Mouse (Mus musculus): ENCODE data around the gene Fcgr1. TPM values are rescaled to one million over a fixed set of nuclear protein-coding genes. Genes with fewer than 3 reads are reported as not detected.

The Fcgr1 gene
- polyA plus RNA-seq (2014; fragmentation: Illumina TruSeq; extraction: RNeasy Lipid Tissue Mini Kit (QIAGEN cat#74804); ENCODE audit: low read depth, low replicate concordance), result 2.2 TPM

GRCm38 (mm10) chr3:96293787-96294186 lies at the start of gene Fcgr1:
Gene Fcgr1 (minus strand): TSS chr3:96293969.

GRCm38 (mm10) chr3:96269511-96270474 lies 24.0 kb downstream of the Fcgr1 start, which contains the start of gene Hist2h2bb:
Gene Hist2h2bb (plus strand): TSS chr3:96269752.

GRCm38 (mm10) chr3:96268051-96268775 lies 25.6 kb downstream of the Fcgr1 start, which contains the start of gene Hist2h3b:
Gene Hist2h3b (plus strand): TSS chr3:96268654.

GRCm38 (mm10) chr3:96262979-96263550 lies 30.7 kb downstream of the Fcgr1 start, which contains the start of gene Hist2h4:
Gene Hist2h4 (minus strand): TSS chr3:96263311.

GRCm38 (mm10) chr3:96246427-96246856 lies 47.3 kb downstream of the Fcgr1 start, which contains the start of gene Hist2h3c1:
Gene Hist2h3c1 (plus strand): TSS chr3:96246685.

GRCm38 (mm10) chr3:96245003-96245886 lies 48.5 kb downstream of the Fcgr1 start, which contains the start of gene Hist2h2aa1:
Gene Hist2h2aa1 (plus strand): TSS chr3:96245497.

GRCm38 (mm10) chr3:96239949-96240798 lies 53.6 kb downstream of the Fcgr1 start, which contains the start of gene Hist2h2aa2:
Gene Hist2h2aa2 (minus strand): TSS chr3:96240276.

GRCm38 (mm10) chr3:96238954-96239793 lies 54.6 kb downstream of the Fcgr1 start, which contains the start of gene Hist2h3c2:
Gene Hist2h3c2 (minus strand): TSS chr3:96239127.

Other genes starting within 250 kb of the Fcgr1 start
- gene Vps45, start 235.5 kb downstream of the Fcgr1 start, polyA plus RNA-seq (2014; fragmentation: Illumina TruSeq; extraction: RNeasy Lipid Tissue Mini Kit (QIAGEN cat#74804); ENCODE audit: low read depth, low replicate concordance), result 16.6 TPM
- 26.9 TPM for gene Otud7b, start 189.4 kb downstream of the Fcgr1 start, polyA plus RNA-seq (2014; fragmentation: Illumina TruSeq; extraction: RNeasy Lipid Tissue Mini Kit (QIAGEN cat#74804); ENCODE audit: low read depth, low replicate concordance)
- gene Mtmr11, start 132.0 kb downstream of the Fcgr1 start, polyA plus RNA-seq (2014; fragmentation: Illumina TruSeq; extraction: RNeasy Lipid Tissue Mini Kit (QIAGEN cat#74804); ENCODE audit: low read depth, low replicate concordance), result 4.2 TPM
- gene Sf3b4, start 121.6 kb downstream of the Fcgr1 start, polyA plus RNA-seq (2014; fragmentation: Illumina TruSeq; extraction: RNeasy Lipid Tissue Mini Kit (QIAGEN cat#74804); ENCODE audit: low read depth, low replicate concordance), result 18.5 TPM
- gene Sv2a, start 112.8 kb downstream of the Fcgr1 start, polyA plus RNA-seq (2014; fragmentation: Illumina TruSeq; extraction: RNeasy Lipid Tissue Mini Kit (QIAGEN cat#74804); ENCODE audit: low read depth, low replicate concordance), result 4.0 TPM
- gene Bola1, start 74.3 kb downstream of the Fcgr1 start, polyA plus RNA-seq (2014; fragmentation: Illumina TruSeq; extraction: RNeasy Lipid Tissue Mini Kit (QIAGEN cat#74804); ENCODE audit: low read depth, low replicate concordance), result 32.8 TPM
- not detected for gene Hist2h2ab, start 74.1 kb downstream of the Fcgr1 start, polyA plus RNA-seq (2014; fragmentation: Illumina TruSeq; extraction: RNeasy Lipid Tissue Mini Kit (QIAGEN cat#74804); ENCODE audit: low read depth, low replicate concordance)
- not detected for gene Hist2h2ac, start 73.1 kb downstream of the Fcgr1 start, polyA plus RNA-seq (2014; fragmentation: Illumina TruSeq; extraction: RNeasy Lipid Tissue Mini Kit (QIAGEN cat#74804); ENCODE audit: low read depth, low replicate concordance)
- 10.3 TPM for gene Hist2h2be, start 72.8 kb downstream of the Fcgr1 start, polyA plus RNA-seq (2014; fragmentation: Illumina TruSeq; extraction: RNeasy Lipid Tissue Mini Kit (QIAGEN cat#74804); ENCODE audit: low read depth, low replicate concordance)
- gene Hist2h3c2, start 54.8 kb downstream of the Fcgr1 start, polyA plus RNA-seq (2014; fragmentation: Illumina TruSeq; extraction: RNeasy Lipid Tissue Mini Kit (QIAGEN cat#74804); ENCODE audit: low read depth, low replicate concordance), result 2.9 TPM
- 81.7 TPM for gene Hist2h2aa2, start 53.7 kb downstream of the Fcgr1 start, polyA plus RNA-seq (2014; fragmentation: Illumina TruSeq; extraction: RNeasy Lipid Tissue Mini Kit (QIAGEN cat#74804); ENCODE audit: low read depth, low replicate concordance)
- 9.4 TPM for gene Hist2h2aa1, start 48.5 kb downstream of the Fcgr1 start, polyA plus RNA-seq (2014; fragmentation: Illumina TruSeq; extraction: RNeasy Lipid Tissue Mini Kit (QIAGEN cat#74804); ENCODE audit: low read depth, low replicate concordance)
- gene Hist2h3c1, start 47.3 kb downstream of the Fcgr1 start, polyA plus RNA-seq (2014; fragmentation: Illumina TruSeq; extraction: RNeasy Lipid Tissue Mini Kit (QIAGEN cat#74804); ENCODE audit: low read depth, low replicate concordance), result not detected
- gene Hist2h4, start 30.7 kb downstream of the Fcgr1 start, polyA plus RNA-seq (2014; fragmentation: Illumina TruSeq; extraction: RNeasy Lipid Tissue Mini Kit (QIAGEN cat#74804); ENCODE audit: low read depth, low replicate concordance), result 0.55 TPM
- gene Hist2h3b, start 25.3 kb downstream of the Fcgr1 start, polyA plus RNA-seq (2014; fragmentation: Illumina TruSeq; extraction: RNeasy Lipid Tissue Mini Kit (QIAGEN cat#74804); ENCODE audit: low read depth, low replicate concordance), result not detected
- gene Hist2h2bb, start 24.2 kb downstream of the Fcgr1 start, polyA plus RNA-seq (2014; fragmentation: Illumina TruSeq; extraction: RNeasy Lipid Tissue Mini Kit (QIAGEN cat#74804); ENCODE audit: low read depth, low replicate concordance), result not detected
- not detected for gene BC107364, start 158.3 kb upstream of the Fcgr1 start, polyA plus RNA-seq (2014; fragmentation: Illumina TruSeq; extraction: RNeasy Lipid Tissue Mini Kit (QIAGEN cat#74804); ENCODE audit: low read depth, low replicate concordance)
- 209 TPM for gene Hfe2, start 231.2 kb upstream of the Fcgr1 start, polyA plus RNA-seq (2014; fragmentation: Illumina TruSeq; extraction: RNeasy Lipid Tissue Mini Kit (QIAGEN cat#74804); ENCODE audit: low read depth, low replicate concordance)

All from heart, adult 10 weeks (tissue).